Mouse (Mus musculus): ENCODE results near the gene Trim47.
"Not testable (repeated sequence)": the region's sequence is repeated elsewhere in the genome, so short reads cannot be mapped to it uniquely, and the experiment has no call there.

Trim47 gene

DNA sequence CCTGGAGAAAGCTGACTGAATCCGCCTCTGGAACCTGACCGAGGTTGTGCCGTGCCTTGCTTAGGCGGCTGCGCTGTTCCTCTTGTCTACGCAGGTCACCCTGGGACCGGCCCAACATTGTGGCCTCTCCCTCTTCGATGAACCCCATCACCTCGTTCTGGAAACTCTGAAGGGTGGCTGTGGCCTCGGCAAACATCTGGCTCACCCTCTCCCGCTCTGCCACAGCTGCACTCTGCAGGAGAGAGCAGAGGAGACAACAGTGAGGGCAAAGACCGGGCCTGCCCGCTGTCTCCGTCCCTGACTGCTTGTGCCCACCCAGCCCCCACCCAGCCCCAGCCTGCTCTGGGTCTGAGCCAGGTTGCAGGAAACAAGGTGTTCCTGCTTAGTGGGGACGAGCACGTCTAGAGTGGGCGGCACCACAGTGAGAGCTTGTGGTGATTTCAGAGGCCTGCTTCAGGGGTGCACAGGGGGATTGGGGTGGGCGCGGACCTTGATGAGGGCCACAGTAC lies 19.2 kb downstream of the Trim47 start:
- DNase-seq (ENCODE audit: low read depth, low spot score) = no peak

DNA sequence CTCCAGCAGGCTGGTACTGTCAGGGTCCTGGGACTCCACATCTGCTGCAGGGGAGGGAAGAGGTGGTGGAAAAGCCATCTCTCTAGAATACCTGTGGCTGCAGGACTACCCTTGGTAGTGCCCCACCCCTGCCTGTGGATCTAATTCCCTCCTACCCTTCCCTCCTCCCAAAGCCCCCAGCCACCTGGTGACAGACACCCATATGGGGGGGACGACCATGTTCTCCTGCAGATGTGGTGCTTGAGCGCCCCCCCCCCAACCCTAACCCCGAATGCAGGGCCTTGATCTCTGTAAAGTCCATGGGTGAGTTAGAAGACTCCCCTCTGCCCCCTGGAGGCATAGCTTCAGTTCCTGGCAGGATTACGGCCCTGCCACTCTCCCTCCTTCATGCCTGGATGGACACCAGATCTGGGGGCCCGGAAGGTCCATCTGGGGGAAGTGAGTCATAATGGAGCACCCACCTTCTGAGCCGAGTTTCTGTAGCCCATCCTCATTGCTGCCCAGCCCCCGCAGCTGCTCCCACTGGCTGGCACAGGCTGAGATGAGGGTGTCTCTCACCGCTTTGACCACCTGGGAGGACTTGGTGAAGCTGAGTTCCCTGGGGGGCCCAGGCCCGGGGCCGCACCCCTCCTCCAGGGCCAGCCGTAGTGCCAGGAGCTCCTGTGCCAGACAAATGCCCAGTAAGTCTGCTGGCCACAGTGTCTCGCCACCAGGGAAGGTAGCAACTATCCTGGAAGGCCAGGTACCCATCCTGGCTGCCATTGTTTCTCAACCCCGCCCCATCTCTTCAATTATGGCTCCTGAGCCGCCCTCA lies 19.8 kb downstream of the Trim47 start:
- DNase-seq (ENCODE audit: low read depth, low spot score) = no peak

DNA sequence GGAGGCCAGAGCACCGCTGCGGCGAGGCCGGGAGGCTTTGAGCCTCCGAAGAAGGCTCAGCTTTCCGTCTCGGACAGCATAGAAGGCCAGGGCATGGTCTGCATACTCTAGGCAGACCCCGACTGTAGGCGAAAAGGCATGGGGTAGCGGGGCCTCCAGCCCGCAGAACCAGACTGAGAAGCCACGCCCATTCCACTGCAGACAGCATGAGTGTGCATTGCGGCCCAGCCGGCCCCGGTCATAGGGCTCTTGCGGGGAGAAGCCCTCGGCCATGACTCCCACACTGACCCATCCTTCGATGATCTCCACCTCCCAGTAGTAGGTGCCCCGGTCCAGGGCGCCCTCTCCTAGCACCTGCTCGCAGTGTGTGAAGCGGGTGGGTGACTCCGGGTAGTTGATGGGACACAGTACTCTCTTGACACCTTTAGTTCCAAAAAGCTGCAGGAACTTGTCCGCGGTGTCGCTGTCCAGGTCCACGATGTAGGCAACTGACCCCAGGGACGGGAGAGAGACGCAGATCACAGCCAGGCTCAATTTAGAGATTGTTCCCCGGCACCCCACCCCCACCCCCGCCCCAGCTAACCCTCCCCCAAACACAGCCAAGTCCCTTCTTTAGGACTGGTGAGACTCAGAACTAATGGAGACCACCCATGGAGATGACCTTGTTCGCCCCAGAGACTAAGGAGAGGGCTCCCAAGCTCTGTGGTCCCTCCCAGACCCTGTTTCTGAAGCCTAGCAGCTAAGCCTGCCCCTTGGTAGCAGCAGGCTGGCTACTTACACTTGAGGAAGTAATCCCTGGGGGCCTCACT lies 20.7 kb downstream of the Trim47 start:
- DNase-seq (ENCODE audit: low read depth, low spot score) = no peak

DNA sequence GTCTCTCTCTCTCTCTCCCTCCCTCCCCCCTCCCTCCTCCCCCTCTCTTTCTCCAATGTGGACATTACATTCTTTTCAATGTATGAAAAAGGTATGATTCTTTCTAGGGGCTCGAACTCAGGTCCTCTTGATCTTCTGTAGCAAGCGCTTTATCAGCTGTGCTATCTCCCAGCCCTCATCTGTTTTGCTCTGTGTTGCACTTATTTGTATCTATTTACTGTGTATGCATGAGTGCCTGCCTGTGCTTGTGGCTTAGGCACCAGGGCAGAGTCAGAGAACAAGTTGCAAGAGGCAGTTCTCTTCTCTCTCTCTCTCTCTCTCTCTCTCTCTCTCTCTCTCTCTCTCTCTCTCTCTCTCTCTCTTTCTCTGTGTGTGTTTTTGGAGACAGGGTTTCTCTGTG lies 21.9 kb downstream of the Trim47 start:
- no peak for DNase-seq (ENCODE audit: low read depth, low spot score)

DNA sequence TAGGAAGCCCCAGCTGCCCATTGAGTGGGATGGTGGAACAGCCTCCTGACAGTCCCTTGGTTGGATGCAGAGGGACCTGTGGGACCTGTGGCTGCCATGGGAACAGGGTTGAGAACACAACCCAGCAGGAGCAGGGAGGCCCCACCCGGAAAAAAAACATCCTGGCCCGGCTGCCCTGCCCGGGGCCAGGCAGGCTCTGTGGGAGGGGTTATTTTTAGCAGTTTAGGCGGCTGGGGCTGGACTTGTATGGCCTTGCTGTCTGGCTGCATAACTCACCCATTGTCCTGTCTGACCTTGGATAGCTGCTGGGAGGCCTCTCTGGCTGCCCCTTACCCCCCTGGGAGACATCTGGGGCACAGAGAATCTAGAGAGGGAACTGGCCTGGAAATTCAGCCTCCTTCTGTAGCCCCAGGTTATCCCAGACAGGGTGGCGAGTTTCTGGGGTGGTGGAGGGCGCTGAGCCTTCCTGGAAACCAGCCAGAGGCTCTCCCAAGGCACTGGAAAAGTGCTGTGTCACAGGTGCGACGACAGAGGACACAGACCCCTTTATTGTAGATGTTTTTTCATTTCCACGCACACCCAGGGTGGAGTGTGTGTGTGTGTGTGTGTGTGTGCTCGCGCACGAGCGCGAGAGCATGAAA lies 22.9 kb downstream of the Trim47 start:
- no peak for DNase-seq (ENCODE audit: low read depth, low spot score)

DNA sequence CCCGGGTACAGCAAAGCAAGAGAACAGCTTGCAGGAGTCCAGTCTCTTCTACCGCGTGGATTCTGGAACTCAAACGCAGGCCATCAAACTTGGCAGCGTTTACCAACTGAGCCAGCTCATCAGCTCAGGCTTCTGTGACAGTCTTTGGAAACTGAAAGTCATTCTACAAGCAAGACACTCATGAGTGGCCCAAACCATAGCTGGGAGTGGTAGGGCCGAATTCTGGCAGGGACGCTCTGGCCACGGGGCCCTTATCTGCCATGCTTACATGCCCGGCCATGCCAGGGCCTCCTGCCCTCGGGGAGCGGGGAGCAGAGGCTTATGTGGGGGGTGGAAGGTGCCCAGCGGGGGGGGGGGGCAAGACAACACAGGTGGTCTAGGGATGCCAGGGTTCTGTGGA lies 23.4 kb downstream of the Trim47 start:
- DNase-seq (ENCODE audit: low read depth, low spot score) = no peak

DNA sequence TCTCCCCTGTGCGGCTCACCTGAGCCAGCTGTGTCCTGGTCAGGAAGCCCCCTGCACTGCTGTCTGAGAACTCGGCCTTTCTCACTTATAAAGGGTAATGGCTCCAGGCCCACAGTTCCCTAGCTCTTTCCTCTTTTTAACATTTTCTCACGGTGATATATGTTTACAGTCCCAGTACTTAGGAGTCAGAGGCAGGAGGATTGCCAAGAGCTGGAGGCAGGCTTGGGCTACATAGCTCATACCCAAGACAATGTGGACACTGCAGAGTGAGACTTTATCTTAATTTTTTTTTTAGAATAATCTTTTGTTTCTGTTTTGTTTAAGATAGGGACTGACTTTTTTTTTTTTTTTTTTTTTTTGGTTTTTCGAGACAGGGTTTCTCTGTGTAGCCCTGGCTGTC lies 24.5 kb downstream of the Trim47 start:
- DNase-seq (ENCODE audit: low read depth, low spot score) = no peak

DNA sequence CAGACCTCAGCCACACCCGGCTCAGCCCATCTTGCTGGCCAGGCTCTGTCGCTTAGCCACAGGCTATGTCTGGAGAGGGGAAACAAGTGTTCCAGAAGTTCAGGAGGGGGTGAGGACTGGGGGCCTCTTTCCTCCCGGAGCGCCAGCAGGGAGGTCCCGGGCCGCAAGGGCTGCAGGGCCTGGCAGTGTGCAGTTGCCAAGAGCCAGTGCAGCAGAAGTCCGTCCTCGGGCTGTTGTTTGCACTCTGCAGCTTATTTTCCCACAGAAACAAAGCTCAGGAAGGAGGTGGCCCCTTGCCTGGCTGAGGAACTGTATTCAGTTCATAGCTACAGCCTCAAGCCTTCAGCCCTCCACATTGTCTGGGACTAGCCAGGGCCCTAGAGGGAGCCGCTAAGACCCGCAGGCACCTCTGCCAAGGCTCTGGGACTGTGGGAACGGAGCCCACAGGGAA lies 25.1 kb downstream of the Trim47 start:
- DNase-seq (ENCODE audit: low read depth, low spot score) = no peak

DNA sequence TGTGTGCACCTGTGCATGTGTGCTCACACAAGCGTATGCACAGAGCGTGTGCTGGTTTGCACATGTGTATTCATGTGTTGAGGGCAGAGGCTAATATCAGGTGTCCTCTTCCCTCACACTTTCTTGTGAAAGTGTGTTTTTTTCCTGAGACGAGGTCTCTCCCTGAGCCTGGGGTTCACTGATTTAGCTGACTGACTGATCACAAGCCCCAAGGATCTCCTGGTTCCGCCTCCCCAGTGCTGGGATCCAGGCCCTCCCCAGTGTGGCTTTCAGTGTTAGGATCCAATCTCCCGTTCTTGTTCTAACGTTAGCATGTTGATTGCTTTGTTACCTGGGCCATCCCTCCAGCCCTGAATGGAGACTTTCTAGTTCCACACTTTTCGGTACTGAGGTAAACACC lies 26.2 kb downstream of the Trim47 start:
- DNase-seq (ENCODE audit: low read depth, low spot score) = no peak

DNA sequence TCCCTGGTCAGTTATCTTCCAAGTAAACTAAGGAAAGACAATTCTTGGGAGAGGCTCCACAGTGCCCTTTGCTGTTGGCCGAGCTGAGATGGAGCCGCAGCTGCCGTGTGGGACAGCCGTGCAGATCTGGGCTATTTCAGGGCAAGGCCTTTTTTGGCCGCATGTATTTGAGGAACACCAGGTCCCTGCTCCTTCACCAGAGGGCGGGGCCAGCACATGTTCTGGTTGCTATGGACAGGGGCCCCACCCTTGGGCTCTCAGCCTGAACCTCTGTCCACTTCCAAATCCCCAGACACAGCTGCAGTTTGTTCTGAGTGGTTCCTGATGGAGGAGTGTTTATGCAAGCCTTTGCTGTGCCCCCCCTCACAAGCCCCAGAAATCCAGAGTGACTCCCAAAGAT lies 26.6 kb downstream of the Trim47 start:
- DNase-seq (ENCODE audit: low read depth, low spot score) = no peak

DNA sequence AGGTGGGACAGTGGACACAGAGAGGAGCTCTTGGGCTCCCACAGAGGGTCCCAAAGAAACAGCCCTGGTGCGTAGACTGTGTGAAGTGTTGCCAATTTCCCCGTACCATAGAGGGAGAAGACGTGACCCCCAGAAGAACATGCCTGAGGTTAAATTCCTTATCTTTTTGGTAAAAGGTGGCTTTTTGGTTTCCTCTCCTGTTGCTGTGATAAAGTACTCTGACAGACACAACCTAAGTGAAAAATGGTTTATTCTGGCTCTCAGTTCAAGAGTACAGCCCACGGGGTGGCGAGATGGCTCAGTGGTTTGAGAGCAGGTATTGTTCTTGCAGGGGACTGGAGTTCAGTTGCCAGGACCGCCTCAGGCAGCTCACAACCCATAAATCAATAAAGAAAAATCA lies 27.5 kb downstream of the Trim47 start:
- no peak for DNase-seq (ENCODE audit: low read depth, low spot score)

DNA sequence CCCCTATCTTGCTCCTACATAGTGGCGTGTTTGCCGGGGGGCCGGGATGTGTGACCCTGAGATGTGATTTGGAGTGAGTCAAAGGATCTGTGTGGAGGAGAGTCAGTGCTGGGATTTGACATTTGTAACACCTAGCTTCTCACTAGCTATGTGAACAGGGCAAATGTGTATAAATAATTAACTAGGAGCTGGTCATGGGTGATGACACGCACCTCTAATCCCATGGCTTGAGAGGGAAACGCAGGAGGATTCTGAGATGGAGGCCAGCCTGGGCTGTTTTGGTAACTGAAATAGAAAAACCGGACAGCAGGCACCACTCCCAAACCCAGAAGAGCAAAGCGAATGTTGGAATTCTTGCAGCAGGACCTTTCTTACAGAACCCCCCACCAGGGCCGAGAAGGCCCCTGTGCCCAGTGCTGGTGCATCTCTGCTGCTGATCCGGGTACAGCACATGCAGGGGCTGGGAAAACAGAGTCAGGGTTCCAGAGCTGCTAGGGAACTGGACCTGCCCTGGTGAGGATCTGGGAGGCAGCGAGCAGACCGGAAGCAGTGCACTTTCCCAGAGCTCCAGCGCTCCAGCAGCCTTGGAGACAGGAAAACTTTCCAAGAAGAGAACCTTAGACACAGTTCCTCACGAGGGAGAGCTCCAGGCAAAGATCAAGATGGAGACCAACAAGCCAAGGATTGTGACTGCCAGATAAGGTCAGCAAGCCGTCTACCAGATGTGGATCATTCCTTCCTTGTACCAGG lies 28.1 kb downstream of the Trim47 start:
- DNase-seq (ENCODE audit: low read depth, low spot score) = no peak

DNA sequence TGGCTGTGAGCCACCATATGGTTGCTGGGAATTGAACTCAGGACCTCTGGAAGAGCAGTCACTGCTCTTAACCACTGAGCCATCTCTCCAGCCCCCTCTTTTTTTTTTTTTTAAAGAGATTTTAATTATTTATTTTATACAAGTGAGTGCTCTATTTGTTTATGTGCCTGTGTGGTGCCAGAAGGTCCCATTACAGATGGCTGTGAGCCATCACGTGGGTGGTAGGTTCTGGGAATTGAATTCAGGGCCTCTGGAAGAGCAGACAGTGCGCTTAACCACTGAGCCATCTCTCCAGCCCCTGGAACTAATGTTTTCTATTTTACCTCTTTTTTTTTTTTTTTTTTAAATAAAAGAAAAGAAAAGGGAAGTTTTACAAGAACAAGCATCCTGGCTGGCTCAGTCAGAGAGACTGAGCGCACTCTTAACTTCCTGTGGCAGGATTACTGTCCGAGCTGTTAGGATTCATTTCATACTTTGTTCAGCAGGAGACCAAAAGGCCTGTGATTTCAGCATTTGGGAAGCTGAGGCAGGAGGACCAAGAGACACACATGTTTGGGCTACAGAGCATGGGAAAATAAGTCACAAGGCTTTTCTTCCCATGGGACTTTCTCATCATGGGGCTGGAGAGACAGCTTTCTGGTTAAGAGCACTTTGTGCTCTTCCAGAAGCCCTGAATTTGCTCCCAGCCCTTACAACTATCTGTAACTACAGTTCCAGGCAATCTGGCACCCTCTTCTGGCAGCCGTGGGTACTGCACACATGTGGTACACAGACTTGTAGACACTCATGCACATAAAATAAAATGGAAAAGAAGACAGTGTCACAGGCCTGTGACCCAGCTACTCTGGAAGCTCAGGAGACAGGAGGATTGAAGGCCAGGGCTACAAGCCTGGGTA lies 30.5 kb downstream of the Trim47 start:
- DNase-seq (ENCODE audit: low read depth, low spot score) = no peak

DNA sequence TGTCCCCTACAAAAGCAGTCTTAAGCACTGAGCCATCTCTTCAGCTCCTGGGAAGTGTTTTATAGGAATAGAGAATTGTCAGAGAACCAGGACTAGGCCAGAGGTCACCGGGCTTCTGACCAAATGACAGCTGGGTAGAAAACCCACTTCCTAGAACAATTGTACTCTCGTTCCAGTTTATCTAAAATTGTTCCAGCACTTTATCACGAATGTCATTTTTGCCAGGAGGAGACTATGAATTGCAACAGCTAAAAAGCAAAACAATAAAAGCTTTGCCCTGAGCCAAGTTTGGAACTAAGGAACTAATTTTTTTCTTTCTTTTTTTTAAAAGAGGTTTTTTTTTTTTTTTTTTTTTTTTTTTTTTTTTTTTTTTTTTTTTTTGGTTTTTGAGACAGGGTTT lies 31.4 kb downstream of the Trim47 start:
- DNase-seq (ENCODE audit: low read depth, low spot score) = no peak

DNA sequence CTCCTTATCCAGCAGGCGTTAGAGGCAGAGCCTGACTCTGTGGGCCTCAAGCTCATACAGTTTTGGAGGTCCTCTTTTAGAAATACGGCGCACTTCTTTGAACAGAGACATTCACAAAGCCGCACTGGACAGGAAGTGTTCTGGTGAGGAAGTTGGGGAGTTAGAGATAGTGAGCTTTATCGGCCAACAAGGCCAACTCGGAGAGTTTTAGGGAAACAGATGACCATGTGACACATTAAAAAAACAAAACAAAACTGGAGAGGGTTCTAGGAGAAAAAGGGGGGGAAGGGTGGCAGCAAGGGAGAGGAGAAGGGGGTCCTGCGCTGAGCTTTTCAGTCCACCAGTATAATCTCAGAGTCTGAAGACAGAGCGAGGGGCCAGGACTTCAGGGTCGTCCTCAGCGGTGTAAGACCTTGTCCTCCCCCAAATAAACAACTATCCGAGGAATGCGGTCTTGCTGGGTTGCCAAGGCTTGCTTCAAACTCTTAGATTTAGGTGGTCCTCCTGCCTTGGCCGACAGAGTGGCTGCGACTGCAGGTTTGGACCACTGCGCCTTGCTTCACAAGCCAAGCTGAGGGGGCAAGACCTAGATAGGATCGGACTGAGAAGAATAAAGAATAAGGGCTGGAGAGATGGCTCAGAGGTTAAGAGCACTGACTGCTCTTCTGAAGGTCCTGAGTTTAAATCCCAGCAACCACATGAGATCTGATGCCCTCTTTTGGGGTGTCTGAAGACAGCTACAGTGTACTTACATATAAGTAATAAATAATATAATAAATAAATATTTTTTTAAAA lies 33.0 kb downstream of the Trim47 start:
- DNase-seq (ENCODE audit: low read depth, low spot score) = no peak

DNA sequence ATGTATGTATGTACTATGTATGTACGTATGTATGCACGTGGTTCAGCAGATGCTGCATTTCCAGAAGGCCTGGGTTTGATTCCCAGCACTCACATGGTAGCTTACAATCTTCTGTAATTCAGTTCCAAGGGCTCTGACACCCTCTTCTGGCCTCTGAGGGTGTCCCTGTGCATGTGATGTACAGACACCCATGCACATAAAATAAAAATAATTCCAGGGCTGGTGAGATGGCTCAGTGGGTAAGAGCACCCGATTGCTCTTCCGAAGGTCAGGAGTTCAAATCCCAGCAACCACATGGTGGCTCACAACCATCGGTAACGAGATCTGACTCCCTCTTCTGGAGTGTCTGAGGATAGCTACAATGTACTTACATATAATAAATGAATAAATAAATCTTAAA lies 34.1 kb downstream of the Trim47 start:
- not testable (repeated sequence) for DNase-seq (ENCODE audit: low read depth, low spot score)

DNA sequence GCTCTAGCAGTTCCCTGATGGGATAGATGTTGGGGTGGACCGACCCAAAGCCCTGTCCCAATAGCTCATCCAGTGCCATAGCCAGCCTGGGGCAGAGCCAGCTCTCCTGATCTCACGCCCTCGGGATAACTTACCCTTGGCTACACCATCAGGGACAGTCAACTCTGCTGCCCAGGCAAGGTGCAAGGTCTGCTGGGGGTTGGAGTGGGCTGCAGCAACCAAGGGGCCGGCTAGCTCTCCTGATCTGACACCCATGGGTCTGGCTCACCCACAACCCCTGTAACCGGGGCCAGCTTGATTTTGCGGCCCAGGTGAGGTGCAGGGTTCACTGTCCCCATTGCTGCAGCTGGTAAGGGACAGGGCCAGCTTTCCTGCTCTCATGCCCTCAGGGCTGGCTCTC lies 35.4 kb downstream of the Trim47 start:
- DNase-seq (ENCODE audit: low read depth, low spot score) = no peak

DNA sequence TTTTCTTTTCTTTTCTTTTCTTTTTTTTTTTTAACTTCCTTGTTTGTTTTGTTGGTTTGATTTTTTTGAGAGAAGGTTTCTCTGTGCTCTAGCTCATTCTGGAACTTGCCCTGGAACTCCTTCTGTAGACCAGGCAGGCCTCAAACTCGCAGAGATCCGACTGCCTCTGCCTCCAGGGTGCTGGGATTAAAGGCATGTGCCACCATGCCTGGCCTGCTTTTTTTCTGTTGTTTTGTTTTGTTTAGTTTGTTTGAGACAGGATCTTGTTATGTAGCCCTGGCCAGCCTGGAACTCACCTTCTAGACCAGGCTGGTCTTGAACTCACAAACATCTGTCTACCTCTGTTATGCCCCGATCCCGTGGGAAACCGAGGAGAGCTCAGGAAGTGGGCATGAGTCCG lies 37.5 kb downstream of the Trim47 start:
- DNase-seq (ENCODE audit: low read depth, low spot score) = no peak

DNA sequence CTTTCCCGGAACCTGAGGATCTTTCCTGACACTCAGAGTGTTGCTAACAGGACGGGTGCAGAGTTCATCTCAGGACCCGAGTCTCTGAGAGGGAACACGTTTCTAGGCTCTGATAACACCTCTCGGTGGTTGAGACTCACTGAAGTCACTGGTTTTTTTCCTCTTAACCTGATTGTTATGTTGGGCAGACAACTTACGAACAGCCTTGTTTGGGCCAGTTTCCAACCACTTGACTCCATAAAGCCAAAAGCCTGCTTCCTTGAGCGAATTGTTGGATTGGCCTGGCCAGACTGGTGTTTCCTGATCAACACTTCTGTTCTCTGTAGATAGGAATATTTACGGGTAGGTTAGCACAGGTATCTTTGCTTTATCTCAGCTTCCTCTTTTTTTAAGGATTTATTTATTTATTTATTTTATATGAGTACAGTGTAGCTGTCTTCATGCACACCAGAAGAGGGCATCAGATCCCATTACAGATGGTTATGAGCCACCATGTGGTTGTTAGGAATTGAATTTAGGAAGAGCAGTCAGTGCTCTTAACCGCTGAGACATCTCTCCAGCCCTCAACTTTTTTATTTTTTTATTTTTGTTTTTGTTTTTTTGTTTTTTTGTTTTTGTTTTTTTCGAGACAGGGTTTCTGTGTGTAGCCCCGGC lies 38.1 kb downstream of the Trim47 start:
- no peak for DNase-seq (ENCODE audit: low read depth, low spot score)
